Mouse (Mus musculus): ENCODE data around the gene Osbpl7. TPM values are rescaled to one million over a fixed set of nuclear protein-coding genes. Genes with fewer than 3 reads are reported as not detected.

Osbpl7 gene
- polyA plus RNA-seq, 1 experiment from 2014 or later, result 2.3 TPM

GRCm38 (mm10) chr11:97040301-97041021, 10.0 kb upstream of the Osbpl7 start:
- peaks cover 25% of the 10 kb centered on the region for H3K4me1 ChIP-seq (replicated peaks)
- 0 out of 2 replicates have a peak, but pooled peaks cover 15% of the 10 kb centered on the region for H3K36me3 ChIP-seq (replicated peaks)
- no peaks in the 10 kb centered on the region for H3K27me3 ChIP-seq
- 33% methylated on average over 12 of the region's 12 CpGs for WGBS (ENCODE audit: insufficient replicate concordance)
- no peaks in the 10 kb centered on the region for H3K9me3 ChIP-seq (replicated peaks)
- peak overlapping the region; percentile 58; the same call in 1 of the 2 replicates for H3K27ac ChIP-seq (replicated peaks)
- 0 out of 2 replicates have a peak overlapping the region, but pooled peaks have one; percentile 84 for H3K9ac ChIP-seq
- H3K4me2 ChIP-seq, result peak overlapping the region; percentile 91
- H3K4me3 ChIP-seq (replicated peaks), result peak overlapping the region; percentile 78
- no peak for ATAC-seq (ENCODE audit: insufficient read depth)

GRCm38 (mm10) chr11:97041022-97041899, 9.2 kb upstream of the Osbpl7 start, which contains the start of the genes Lrrc46 and Mrpl10:
Gene Lrrc46 (minus strand): TSS chr11:97041407.
Gene Mrpl10 (plus strand): TSS chr11:97041560.
- peak within 1 kb of the TSS; percentile 84 for H3K9ac ChIP-seq
- H3K9me3 ChIP-seq (replicated peaks), result no peaks in the 10 kb centered on the region
- H3K4me2 ChIP-seq, result peak within 1 kb of the TSS; percentile 91
- H3K27me3 ChIP-seq, result no peaks in the 10 kb centered on the region
- ATAC-seq (ENCODE audit: insufficient read depth), result peak; percentile 89
- WGBS (ENCODE audit: insufficient replicate concordance), result under 1% methylated on average over 48 of the region's 48 CpGs
- H3K4me1 ChIP-seq (replicated peaks), result peaks cover 25% of the 10 kb centered on the region
- 0 out of 2 replicates have a peak, but pooled peaks cover 15% of the 10 kb centered on the region for H3K36me3 ChIP-seq (replicated peaks)
- H3K4me3 ChIP-seq (replicated peaks), result peak within 1 kb of the TSS; percentile 78
- H3K27ac ChIP-seq (replicated peaks), result peak within 1 kb of the TSS; percentile 76

GRCm38 (mm10) chr11:97044902-97045301, 5.5 kb upstream of the Osbpl7 start:
- no peak for ATAC-seq (ENCODE audit: insufficient read depth)
- Histone ChIP-seq H3K4me3 (replicated peaks) (no peak overlapping the region), H3K27me3 (no peaks in the 10 kb centered on the region), H3K27ac (replicated peaks) (no peak overlapping the region), H3K4me2 (no peak overlapping the region), H3K9ac (no peak overlapping the region), H3K9me3 (replicated peaks) (no peaks in the 10 kb centered on the region), H3K36me3 (replicated peaks) (peaks cover 34% of the 10 kb centered on the region), H3K4me1 (replicated peaks) (peaks cover 25% of the 10 kb centered on the region)
- 72% methylated on average over 8 of the region's 8 CpGs for WGBS (ENCODE audit: insufficient replicate concordance)

- no peak overlapping the region for H3K4me3 ChIP-seq (replicated peaks)
- no peak for ATAC-seq (ENCODE audit: insufficient read depth)
- WGBS (ENCODE audit: insufficient replicate concordance), result 71% methylated on average over 7 of the region's 7 CpGs
- no peak overlapping the region for H3K27ac ChIP-seq (replicated peaks)
- no peaks in the 10 kb centered on the region for H3K9me3 ChIP-seq (replicated peaks)
- no peak overlapping the region for H3K9ac ChIP-seq
- no peaks in the 10 kb centered on the region for H3K27me3 ChIP-seq
- H3K36me3 ChIP-seq (replicated peaks), result peaks cover 34% of the 10 kb centered on the region
- no peak overlapping the region for H3K4me2 ChIP-seq
- peaks cover 26% of the 10 kb centered on the region for H3K4me1 ChIP-seq (replicated peaks)
Observed at GRCm38 (mm10) chr11:97045861-97046260, 4.6 kb upstream of the Osbpl7 start.

GRCm38 (mm10) chr11:97048090-97048650, 2.3 kb upstream of the Osbpl7 start:
- 72% methylated on average over 8 of the region's 8 CpGs for WGBS (ENCODE audit: insufficient replicate concordance)
- H3K9ac ChIP-seq, result no peak overlapping the region
- peaks cover 29% of the 10 kb centered on the region for H3K4me1 ChIP-seq (replicated peaks)
- H3K4me3 ChIP-seq (replicated peaks), result no peak overlapping the region
- no peak for ATAC-seq (ENCODE audit: insufficient read depth)
- no peaks in the 10 kb centered on the region for H3K27me3 ChIP-seq
- H3K36me3 ChIP-seq (replicated peaks), result peaks cover 34% of the 10 kb centered on the region
- H3K4me2 ChIP-seq, result no peak overlapping the region
- H3K9me3 ChIP-seq (replicated peaks), result no peaks in the 10 kb centered on the region
- no peak overlapping the region for H3K27ac ChIP-seq (replicated peaks)

- H3K4me1 ChIP-seq (replicated peaks), result peaks cover 28% of the 10 kb centered on the region
- 68% methylated on average over 6 of the region's 6 CpGs for WGBS (ENCODE audit: insufficient replicate concordance)
- no peaks in the 10 kb centered on the region for H3K9me3 ChIP-seq (replicated peaks)
- no peak overlapping the region; the same call in 1 of the 2 replicates for H3K4me2 ChIP-seq
- ATAC-seq (ENCODE audit: insufficient read depth), result no peak
- no peak overlapping the region for H3K27ac ChIP-seq (replicated peaks)
- H3K36me3 ChIP-seq (replicated peaks), result peaks cover 37% of the 10 kb centered on the region
- H3K4me3 ChIP-seq (replicated peaks), result no peak overlapping the region
- no peak overlapping the region for H3K9ac ChIP-seq
- no peaks in the 10 kb centered on the region for H3K27me3 ChIP-seq
Observed at GRCm38 (mm10) chr11:97049492-97050085, 839 bp upstream of the Osbpl7 start.

- Histone ChIP-seq H3K9me3 (replicated peaks) (no peaks in the 10 kb centered on the region), H3K27me3 (no peaks in the 10 kb centered on the region), H3K36me3 (replicated peaks) (peaks cover 46% of the 10 kb centered on the region), H3K4me3 (replicated peaks) (peak overlapping the region; percentile 66), H3K4me2 (peak overlapping the region; percentile 72), H3K4me1 (replicated peaks) (peaks cover 28% of the 10 kb centered on the region), H3K9ac (peak overlapping the region; percentile 68), H3K27ac (replicated peaks) (peak overlapping the region; percentile 54; the same call in 1 of the 2 replicates)
- ATAC-seq (ENCODE audit: insufficient read depth), result no peak
- 17% methylated on average over 13 of the region's 13 CpGs for WGBS (ENCODE audit: insufficient replicate concordance)
Observed at GRCm38 (mm10) chr11:97050944-97051586, 637 bp downstream of the Osbpl7 start.

- H3K4me3 ChIP-seq (replicated peaks), result peak overlapping the region; percentile 66
- no peaks in the 10 kb centered on the region for H3K27me3 ChIP-seq
- H3K27ac ChIP-seq (replicated peaks), result no peak overlapping the region
- H3K9me3 ChIP-seq (replicated peaks), result no peaks in the 10 kb centered on the region
- H3K4me1 ChIP-seq (replicated peaks), result peaks cover 28% of the 10 kb centered on the region
- 0 out of 2 replicates have a peak overlapping the region, but pooled peaks have one; percentile 42 for H3K9ac ChIP-seq
- H3K4me2 ChIP-seq, result peak overlapping the region; percentile 72
- peak; percentile 65 for ATAC-seq (ENCODE audit: insufficient read depth)
- 16% methylated on average over 11 of the region's 11 CpGs for WGBS (ENCODE audit: insufficient replicate concordance)
- peaks cover 45% of the 10 kb centered on the region for H3K36me3 ChIP-seq (replicated peaks)
Observed at GRCm38 (mm10) chr11:97052219-97052646, 1.8 kb downstream of the Osbpl7 start.

- Histone ChIP-seq H3K9ac (no peak overlapping the region), H3K4me1 (replicated peaks) (no peaks in the 10 kb centered on the region), H3K27me3 (no peaks in the 10 kb centered on the region), H3K9me3 (replicated peaks) (no peaks in the 10 kb centered on the region), H3K4me2 (no peak overlapping the region), H3K27ac (replicated peaks) (no peak overlapping the region), H3K4me3 (replicated peaks) (no peak overlapping the region), H3K36me3 (replicated peaks) (peaks cover 26% of the 10 kb centered on the region)
- no peak for ATAC-seq (ENCODE audit: insufficient read depth)
- 47% methylated on average over 9 of the region's 9 CpGs for WGBS (ENCODE audit: insufficient replicate concordance)
Observed at GRCm38 (mm10) chr11:97063274-97063920, 13.0 kb downstream of the Osbpl7 start.

GRCm38 (mm10) chr11:97063921-97064295, 13.5 kb downstream of the Osbpl7 start:
- H3K4me2 ChIP-seq, result no peak overlapping the region
- no peaks in the 10 kb centered on the region for H3K4me1 ChIP-seq (replicated peaks)
- H3K4me3 ChIP-seq (replicated peaks), result no peak overlapping the region
- no peak overlapping the region for H3K27ac ChIP-seq (replicated peaks)
- H3K27me3 ChIP-seq, result no peaks in the 10 kb centered on the region
- 68% methylated on average over 3 of the region's 3 CpGs for WGBS (ENCODE audit: insufficient replicate concordance)
- H3K9me3 ChIP-seq (replicated peaks), result no peaks in the 10 kb centered on the region
- H3K9ac ChIP-seq, result no peak overlapping the region
- ATAC-seq (ENCODE audit: insufficient read depth), result no peak
- H3K36me3 ChIP-seq (replicated peaks), result peaks cover 26% of the 10 kb centered on the region

Measured in liver, embryonic 15.5 days (tissue).